Mouse (Mus musculus) layer of hippocampus, adult 11-12 months (tissue): ENCODE measurements around the gene Gfi1b.

Source experiments
- DNase-seq: peaks from one replicate; pipeline ENCODE4 v3.0.0; 2022; ENCODE audit warnings: low spot score

Gfi1b gene

DNA sequence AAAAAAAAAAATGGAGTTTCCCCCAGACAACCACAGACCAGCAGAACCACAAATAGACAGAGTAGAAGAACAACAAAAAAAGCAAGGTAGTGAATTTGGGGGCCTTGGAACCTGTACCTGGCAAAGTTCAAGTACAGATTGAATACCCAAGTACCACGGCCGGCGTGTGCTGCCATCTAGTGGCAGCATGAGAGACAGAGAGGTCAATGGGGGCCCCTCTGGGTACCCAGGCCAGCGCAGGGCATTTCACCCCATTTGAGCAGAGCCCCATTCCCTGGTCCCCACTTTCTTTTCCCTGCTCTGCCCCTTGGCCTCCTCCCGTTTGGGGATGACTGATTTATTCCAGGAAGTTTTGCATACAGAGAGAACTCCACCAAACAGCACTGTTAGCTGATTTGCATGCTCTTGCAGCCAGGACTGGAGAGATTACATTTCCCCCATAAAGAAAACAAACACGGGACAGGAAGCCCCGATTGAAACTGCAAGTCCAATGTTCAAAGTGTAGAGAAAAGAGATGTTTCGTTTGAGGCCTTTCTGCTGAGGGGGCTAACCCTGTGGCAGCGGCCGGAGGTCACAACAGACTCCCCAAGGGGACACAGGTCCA lies 841 bp upstream of the Gfi1b start:
- DNase-seq, result peak; percentile 19

GRCm38 (mm10) chr2:28621111-28621510 lies 671 bp downstream of the Gfi1b start:
- no peak for DNase-seq

DNA sequence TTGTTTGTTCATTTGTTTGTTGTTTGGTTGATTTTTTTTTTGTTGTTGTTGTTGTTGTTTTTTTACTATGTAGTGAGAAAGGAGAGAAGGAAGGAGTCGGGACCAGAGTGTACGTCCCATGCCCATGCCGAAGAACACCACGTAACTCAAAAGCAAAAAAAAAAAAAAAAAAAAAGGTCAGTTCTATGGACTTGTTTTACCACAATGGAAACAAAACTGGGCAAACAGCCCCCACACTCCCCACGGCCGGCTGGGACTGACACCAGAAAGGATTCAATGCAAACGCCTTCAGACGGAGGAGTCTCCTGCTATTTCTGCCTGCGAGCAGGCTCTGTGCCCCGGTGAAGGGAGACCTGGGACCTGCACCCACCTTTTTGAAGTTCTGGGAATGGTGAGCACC lies 1.3 kb downstream of the Gfi1b start:
- DNase-seq, result no peak

DNA sequence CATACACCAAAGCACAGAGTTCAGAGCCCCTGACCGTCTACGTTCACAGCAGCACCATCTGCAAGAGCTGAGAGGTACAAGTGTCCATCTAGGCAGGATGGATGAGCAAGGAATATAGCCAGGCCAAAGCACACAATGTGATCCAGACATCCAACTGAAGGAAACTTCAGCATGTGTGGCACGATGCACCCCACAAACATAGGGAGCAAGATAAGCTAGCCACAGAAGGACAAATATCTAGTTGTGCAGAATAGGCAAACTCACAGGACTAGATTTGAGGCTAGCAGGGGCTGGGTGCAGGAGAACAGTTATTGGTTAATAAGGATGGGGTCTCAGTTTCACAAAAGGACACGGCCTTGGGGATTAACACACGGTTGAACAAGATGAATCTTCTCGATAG lies 2.4 kb downstream of the Gfi1b start:
- no peak for DNase-seq

GRCm38 (mm10) chr2:28618777-28619336 lies 2.9 kb downstream of the Gfi1b start:
- no peak for DNase-seq

DNA sequence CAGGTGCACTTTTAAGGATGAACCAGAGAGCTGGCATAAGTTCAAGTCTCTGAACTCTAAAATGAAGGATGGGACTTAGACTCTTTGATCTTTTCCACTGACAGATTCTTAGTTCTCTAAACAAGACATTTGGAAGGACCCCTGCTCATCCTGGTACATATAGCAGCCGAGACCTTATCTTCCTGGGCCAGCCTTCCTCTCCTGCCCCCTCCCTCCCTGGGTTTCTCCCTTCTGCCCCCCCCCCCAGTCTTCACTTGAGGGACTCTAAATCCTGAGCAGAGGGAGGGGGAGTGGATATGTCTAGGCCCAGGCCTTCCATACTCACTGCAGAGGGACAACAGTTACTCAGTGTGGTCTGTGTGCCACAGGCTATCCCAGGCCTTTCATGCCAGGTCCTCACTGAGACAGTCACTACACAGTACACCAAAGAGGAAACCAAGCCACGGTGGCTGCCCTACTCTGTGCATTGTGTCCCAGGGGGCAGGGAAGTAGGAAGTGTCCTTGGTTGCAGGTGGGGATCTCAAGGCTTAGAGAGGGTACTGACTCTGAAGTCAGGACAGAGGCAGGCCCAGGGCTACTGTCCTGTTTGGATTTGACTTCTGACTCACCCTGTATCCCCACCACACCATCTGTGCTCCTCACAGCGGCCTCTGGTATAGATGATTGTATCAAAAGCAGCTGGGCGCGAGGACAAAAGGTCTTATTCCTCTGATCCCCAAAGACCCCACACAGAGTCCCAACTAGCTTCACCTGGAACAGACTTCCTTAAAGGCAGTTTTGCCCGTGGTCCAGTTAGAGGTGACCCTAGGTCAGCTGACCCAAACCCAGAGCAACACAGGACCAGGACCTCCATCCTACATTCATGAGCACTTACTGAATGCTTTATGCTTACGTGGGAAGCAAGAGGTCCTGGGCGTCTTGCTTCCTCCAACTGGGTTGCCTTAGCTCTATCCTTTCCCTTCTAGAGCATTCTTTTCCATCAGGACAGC lies 4.0 kb downstream of the Gfi1b start:
- DNase-seq, result no peak

- no peak for DNase-seq
These were observed 4.9 kb downstream of the Gfi1b start for GRCm38 (mm10) chr2:28616874-28617273.

DNA sequence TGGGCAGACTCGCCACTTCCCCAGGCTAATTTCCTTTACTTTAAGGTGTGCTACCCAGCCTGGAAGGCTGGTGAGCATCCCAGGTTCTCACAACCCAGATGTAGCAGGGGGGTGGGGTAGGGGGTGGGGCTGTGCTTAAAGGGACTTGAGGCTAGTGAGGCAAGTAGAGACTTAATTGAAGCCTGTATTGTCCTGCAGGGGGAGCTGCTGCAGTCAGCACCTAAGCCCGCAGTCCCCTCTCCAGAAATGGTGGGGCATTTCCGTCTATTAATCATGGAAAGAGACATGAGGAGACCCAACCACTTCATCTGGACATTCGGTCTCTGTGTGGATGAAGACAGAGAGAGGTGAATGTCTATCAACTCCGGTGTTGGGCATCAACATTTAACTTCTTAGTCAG lies 5.4 kb downstream of the Gfi1b start:
- DNase-seq, result no peak

DNA sequence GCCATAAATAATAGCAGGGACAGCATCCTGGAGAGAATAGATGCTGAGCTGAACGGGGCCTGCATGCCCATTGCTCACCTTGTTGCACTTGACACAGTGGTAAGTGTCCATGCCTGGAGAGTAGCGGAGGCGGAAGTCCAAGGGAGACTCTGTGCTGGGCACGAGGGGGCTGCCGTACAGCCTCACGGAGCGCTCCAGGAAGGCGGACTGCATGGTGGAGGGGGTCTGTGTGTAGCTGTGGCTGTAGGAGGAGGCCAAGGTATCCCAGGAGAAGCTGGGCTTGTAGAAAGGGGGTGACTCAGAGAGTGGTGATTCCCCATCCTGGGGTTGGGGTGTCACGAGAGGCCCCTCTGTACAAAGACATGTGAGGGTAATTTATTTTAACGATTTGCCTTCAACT lies 8.2 kb downstream of the Gfi1b start:
- DNase-seq, result no peak

DNA sequence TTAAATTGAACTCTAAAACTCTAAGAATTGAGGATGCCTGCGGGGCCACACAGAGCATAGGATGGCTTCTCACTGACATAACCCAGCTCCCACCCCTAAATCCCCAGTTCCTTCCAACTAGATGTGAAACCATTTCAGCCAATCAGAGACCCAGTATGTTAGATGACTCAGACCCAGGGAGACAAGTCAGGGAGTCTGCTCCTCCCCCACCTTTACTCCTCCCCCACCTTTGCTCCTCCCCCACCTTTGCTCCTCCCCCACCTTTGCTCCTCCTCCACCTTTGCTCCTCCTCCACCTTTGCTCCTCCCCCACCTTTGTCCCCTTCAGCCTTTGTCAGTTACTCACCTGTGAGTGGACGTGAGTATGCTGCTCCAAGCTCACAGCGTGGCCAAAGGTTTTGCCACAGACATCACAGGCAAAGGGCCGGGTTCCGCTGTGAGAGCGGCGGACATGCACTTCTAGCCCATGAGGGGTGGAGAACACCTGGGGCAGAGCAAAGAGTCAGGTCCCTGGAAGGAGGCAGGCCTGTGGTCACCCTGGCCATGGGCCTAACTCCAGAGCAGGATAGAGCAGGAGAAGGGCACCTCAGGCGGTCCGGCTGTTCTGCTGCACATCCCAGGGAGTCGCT lies 9.2 kb downstream of the Gfi1b start:
- no peak for DNase-seq

DNA sequence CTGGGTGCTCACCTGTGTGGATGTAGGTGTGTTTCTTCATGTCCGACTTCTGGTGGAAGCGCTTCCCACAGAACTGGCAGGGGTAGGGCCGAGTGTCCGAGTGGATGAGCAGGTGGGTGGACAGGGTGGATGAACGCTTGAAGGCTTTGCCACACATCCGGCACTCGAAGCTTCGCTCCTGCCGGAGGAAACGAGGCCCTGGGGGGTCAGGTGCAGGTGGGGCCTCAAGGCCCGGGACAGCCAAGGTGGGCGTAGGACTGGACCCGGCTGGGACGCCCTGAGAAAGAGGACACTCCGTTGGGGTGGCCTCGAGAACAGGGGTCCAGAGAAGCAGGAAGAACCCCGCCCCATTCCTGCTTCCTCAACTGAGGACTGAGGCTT lies 10.4 kb downstream of the Gfi1b start:
- DNase-seq, result no peak

DNA sequence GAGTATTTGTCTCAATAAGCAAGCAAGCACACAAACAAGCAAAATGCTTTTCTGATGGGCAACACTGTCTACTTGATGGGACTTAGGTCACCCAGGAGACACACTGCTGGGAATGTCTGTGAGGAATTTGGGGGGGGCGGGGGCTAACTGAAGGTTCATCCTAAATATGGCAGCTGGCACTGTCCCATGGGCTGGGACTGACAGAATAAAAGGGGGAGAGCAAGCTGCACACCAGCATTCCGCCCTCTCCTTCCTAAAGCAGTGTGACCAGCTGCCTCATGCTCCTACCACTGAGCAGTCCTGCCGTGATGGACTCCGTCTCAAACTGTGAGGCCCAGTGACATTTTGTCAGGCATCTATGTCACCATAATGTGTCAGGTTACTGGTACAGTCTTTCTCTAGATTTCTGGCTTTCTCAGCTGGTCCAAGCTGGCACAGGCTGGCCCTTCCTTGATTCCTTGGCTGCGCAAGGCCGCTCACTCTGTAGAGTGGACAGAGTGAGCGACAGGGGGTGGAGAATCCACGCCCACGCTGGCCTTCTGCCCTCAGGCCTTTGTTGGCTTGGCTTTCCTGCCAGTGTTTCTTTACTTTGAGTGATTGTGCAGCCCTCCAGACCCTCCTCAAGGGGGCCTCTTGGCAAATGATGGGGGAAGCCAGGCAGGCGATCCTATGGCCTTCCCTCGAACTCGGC lies 10.9 kb downstream of the Gfi1b start:
- DNase-seq, result no peak

DNA sequence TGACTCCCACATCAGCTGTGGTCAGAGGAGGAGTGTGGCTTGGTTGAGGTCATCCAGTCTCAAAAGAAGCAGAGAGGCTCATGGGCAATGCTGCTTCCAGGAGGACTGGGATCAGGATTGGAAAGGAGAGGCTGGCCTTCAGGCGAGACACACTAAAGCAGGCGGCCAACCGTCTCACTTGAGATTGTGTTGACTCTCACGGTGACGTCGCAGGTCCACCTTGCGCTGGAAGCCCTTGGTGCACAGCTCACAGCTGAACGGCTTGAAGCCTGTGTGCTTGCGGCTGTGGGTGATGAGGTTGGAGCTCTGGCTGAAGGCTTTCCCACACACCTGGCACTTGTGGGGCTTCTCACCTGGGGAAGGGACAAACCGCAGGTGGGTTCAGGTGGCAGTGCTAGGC lies 11.9 kb downstream of the Gfi1b start:
- DNase-seq, result no peak

GRCm38 (mm10) chr2:28607341-28608165 lies 14.2 kb downstream of the Gfi1b start:
- DNase-seq, result no peak

- no peak for DNase-seq
These were observed 15.0 kb downstream of the Gfi1b start for GRCm38 (mm10) chr2:28606601-28607340.

- DNase-seq, result no peak
These were observed 15.8 kb downstream of the Gfi1b start for GRCm38 (mm10) chr2:28605789-28606541.

- no peak for DNase-seq
These were observed 18.2 kb downstream of the Gfi1b start for GRCm38 (mm10) chr2:28603542-28603941.

DNA sequence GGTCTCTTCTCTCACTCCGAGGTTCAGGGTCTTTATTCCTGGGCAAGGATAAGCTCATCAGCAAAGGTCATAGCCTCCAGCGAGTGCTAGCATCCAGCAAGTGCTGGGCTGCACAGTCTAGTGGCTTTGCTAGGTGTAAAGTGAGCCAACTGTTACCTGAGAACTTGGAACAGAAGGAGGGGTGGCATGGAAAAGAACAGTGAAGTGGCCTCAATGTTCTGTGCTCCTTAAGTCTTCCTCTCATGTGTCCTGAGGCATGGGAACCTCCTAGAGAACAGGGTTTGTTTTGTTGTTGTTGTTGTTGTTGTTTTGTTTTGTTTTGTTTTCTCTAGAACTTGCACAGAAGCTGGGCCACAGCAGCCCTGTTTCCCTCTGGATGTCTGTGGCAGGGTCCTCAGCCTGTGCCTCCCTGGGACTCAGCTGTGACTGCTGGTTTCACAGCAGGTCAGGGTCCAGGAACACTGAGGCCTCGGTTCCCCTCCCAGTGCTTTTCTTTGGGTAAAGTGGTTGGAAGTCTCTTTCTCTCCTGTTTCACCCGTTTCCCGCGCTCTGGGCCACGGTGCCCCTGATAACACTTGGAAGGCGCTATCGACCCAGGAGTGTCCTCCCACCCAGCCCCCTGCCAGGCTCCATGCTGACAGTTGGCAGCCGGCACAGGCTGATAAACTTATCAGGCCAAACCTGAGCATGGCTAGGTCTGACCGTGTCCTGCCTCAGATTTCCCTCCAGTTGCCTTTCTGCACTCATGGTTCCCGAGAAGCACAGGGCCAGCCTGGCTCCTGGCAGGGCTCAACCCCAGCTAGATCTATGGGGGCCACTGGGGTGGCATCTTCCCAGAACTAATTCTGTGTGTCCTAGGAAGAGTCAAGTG lies 19.8 kb downstream of the Gfi1b start:
- no peak for DNase-seq

DNA sequence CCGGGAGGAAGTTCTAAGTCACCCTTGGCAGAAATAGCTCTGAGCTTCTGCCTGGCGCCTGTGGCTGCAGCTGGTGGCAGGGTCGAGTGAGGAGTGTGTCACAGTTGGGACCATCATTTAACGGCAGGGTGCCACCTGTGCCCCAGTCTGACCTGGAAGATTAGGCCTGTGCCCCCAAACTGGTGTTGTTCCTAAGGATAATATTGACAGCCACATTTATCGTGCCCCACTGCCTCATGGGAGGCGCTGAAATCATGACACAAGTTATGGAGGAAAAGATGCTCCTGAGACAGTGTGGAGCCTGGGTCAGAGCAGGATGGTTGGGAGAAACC lies 22.2 kb downstream of the Gfi1b start:
- DNase-seq, result no peak
